Mouse (Mus musculus) kidney, adult 18-20 months (tissue): ENCODE data around the gene Rbm42.

ENCODE experiments used
- DNase-seq: peaks from one replicate; pipeline ENCODE4 v3.0.0; 2021

Rbm42 gene

DNA sequence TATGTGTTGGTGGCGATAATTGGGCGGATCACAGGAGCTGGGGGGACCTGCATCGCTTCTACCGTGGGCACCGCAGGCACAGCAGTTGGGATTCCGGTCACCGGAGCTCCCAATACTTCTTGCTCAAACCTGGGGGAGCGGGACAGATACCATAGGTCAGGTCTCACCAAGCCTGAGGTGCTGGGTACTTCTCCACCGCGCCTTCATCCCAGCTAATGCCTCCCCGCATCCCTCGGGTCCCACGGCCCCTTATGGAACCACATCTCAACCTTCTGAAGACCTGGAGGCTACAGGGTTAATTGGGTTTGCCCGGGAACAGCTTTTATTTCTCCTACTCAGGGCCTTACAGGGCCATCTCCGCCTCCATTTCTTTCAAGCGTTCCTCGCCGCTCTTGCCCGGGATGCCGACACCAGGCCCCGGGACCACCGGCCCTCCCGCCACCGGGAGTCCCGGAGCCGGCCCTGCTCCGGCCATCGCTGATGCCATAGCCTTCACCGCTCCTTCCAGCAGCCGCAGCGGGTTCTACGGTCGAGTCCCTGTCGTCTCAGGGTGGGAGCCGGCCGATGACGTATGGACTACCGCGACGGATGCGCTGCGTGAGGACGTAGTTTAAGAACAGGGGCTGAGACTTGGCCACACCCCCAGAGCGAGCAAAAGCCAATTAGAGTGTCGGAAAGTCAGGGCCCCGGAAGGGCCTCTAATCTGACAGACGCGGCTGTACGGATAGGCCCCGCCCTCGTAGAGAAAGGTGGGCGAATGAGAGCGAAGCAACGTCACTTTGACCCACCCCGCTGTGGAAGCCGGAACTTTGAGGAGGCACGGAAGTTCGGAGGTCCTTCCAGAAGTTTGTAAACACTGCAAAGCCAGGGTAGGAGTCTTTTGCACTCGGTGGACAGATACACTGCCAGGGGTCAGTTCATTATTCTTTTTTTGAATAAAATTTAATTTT lies at the start of gene Rbm42:
TSS of gene Rbm42 (minus strand) at position 727 of the 950 bp plus-strand sequence.
- peak; percentile 97 for DNase-seq

DNA sequence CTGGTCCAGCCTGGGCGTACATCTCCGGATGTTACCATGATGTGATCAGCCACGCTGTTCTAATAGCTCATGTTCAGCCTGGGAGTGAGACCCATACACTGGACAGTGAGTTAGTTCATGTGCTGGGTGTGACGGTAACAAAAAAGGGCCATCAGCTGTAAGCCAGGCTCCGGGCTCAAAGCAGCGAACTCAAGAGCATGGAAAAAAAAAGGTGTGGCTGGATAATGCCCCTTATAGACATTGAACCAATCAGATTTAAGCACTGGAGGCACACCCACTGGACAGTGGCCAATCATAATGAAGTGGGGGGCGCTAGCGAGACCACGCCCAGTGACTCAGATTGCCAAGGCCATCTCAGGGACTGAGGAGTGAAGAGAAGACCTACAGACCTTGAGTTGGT lies 48.5 kb upstream of the Rbm42 start, which contains the start of gene 2200002J24Rik:
TSS of gene 2200002J24Rik (plus strand) at position 338 of the 400 bp plus-strand sequence.
- DNase-seq: no peak

GRCm38 (mm10) chr7:30698101-30698500 lies 48.0 kb upstream of the Rbm42 start:
- no peak for DNase-seq

GRCm38 (mm10) chr7:30688325-30688724 lies 38.2 kb upstream of the Rbm42 start:
- DNase-seq: no peak

DNA sequence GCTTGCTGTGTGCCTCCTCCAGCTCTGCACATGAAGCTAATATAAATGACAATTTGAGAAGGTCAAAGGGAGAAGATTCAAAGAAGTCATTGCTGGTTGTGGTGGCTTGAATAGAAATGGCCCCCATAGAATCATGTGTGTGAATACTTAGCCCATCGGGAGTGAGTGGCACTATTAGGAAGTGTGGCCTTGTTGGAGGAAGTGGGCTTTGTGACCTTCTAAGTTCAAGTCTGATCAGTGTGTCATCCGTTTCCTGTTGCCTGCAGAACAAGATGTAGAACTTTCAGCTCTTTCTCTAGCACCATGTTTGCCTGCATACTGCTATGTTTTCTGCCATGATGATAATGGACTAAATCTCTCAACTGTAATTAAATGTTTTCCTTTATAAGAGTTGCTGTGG lies 33.3 kb upstream of the Rbm42 start:
- no peak for DNase-seq

DNA sequence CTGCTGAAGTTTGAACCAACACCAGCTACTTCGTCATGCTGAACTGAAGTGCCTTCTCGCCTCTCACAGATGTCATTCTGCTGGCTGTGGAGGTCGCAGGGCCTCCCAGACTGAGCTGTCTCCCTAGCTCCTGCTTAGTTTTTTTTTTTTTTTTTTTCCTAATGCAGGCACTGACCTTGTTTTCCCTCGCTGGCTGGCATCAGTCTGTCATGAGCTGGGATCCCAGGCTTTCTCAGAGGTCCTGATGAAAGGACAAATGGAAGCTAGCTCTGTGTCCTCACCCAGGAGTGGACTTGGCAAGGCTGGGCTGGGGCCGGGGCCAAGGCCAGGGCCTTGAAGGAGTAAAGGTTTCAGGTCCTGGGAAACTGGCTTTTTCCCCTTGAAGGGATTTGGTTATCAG lies 31.8 kb upstream of the Rbm42 start:
- DNase-seq: no peak

DNA sequence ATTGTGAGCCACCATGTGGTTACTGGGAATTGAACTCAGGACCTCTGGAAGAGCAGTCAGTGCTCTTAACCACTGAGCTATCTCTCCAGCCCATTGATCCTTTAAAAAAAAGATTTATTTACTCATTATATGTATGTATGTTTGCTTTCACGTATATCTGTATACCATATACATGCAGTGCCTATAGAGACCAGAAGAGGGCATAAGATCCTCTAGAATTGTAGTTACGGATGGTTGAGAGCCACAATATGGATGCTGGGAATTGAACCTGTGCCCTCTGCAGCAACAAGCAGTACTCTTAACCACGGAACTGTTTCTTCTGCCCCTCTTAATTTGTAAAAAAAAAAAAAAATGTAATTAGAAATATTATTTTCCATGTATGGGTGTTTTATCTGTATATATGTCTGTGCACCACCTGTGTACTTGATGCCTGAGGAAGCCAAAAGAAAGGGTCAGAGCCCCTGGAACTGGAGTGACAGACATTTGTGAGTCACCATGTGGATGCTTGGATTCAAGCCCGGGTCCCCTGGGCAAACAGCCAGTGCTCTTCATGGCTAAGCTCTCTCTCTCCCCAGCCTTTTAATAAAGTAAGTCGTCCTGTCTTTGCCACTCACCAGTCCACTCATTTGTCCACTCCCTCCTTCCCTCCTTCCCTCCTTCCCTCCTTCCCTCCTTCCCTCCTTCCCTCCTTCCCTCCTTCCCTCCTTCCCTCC lies 28.3 kb upstream of the Rbm42 start:
- no peak for DNase-seq

- no peak for DNase-seq
Measured at GRCm38 (mm10) chr7:30671480-30671879, 21.4 kb upstream of the Rbm42 start, which contains the start of gene Pmis2. TSS of gene Pmis2 (minus strand) at chr7:30671605.

GRCm38 (mm10) chr7:30669229-30669628 lies 19.1 kb upstream of the Rbm42 start:
- no peak for DNase-seq

- DNase-seq: no peak
Measured at GRCm38 (mm10) chr7:30665321-30665720, 15.2 kb upstream of the Rbm42 start.

GRCm38 (mm10) chr7:30664529-30665200 lies 14.5 kb upstream of the Rbm42 start, which contains the start of gene Haus5:
TSS of gene Haus5 (minus strand) at chr7:30664994.
- DNase-seq: peak; percentile 92

DNA sequence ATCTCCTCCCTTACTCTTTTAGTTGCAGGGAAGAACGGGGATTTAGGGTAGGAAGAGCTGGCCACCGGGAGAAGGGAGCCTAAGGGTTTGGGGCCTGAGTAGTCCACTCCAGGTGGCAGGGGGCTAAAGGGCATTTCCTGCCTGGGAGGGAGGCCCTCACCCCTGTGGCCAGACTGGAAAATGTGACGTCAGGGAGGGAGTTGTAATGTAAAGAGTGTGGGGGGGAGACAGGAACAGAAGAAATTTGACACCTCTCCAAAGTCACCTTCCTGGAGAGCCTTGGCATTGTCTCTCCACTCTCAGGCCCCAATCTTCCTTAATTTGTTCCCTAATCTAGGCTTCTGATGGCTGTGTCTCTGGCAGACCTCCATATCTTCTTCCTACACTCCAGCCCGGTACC lies 11.0 kb downstream of the Rbm42 start:
- DNase-seq: no peak

- DNase-seq: no peak
Measured at GRCm38 (mm10) chr7:30636395-30636794, 13.7 kb downstream of the Rbm42 start.

DNA sequence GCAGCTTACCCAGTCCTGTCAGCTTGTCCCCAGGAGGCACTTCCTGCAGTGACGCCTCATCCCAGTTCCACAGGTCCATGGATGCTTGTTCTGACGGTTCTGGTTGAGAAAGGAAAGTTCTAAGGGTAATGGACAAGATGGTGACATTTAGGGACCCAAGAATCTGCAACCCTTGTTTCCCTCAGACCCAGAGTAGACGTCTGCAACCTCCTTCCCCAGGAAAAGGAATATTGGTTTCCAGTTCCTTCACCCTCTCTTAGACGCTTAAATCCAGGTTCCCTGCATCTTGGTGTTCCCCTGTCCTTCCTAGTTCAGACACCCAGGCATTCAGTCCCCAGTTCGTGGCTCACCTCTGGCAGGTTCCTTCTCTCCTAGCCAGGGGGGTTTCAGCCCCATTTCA lies 14.4 kb downstream of the Rbm42 start, which contains the start of gene Etv2:
TSS of gene Etv2 (minus strand) at position 101 of the 400 bp plus-strand sequence.
- DNase-seq: no peak

DNA sequence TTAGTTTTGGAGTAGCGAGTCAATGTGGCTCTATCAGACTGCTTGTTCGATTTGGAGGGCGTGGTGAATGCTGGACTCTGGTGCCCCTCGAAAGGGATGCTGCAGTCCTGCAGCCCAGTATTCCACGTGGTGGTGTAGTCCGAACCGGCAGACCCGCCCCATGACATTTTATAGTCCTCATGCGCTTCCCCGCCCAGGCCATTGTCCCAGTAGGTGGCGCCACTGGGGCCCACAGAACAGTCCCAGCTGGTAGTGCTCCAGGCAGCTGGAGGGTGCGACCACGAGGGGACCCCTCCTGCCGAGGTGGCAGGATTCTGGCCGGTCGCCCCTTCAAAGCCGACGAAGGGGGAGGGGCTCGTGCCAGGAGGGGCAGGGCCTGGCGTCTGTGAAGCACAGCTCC lies 15.5 kb downstream of the Rbm42 start:
- peak; percentile 40 for DNase-seq

DNA sequence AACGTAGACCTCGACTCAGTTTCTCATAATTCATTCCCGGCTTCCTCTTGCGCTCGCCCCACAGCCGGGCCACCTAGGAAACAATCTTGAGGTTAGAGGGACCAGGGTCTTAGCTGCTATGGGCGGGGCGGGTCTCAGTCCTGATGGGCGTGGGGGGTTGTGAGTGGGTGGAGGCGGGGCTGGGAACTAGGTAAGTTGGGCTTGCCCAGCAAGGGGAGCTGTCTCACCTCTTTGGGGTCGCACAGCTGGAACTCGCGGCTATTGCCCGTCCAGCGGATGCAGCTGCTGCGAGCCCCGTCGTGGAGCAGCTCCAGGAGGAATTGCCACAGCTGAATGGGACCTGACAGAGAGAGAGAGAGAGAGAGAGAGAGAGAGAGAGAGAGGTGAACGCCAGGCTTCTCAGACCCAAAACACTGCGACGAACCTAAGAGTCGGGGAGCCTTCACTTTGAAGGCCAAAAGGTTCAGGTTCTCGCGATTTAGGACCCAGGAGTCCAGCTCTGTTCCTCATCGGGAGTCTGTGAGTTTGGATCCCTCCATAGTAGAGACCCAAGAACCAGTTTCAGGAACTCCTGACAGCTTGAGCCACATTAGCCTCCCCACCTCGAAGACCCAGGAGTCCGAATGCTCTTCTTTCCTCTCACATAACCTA lies 16.2 kb downstream of the Rbm42 start:
- no peak for DNase-seq

- DNase-seq: no peak
Measured at GRCm38 (mm10) chr7:30629013-30629412, 21.1 kb downstream of the Rbm42 start.

- no peak for DNase-seq
Measured at GRCm38 (mm10) chr7:30626647-30627046, 23.5 kb downstream of the Rbm42 start.

DNA sequence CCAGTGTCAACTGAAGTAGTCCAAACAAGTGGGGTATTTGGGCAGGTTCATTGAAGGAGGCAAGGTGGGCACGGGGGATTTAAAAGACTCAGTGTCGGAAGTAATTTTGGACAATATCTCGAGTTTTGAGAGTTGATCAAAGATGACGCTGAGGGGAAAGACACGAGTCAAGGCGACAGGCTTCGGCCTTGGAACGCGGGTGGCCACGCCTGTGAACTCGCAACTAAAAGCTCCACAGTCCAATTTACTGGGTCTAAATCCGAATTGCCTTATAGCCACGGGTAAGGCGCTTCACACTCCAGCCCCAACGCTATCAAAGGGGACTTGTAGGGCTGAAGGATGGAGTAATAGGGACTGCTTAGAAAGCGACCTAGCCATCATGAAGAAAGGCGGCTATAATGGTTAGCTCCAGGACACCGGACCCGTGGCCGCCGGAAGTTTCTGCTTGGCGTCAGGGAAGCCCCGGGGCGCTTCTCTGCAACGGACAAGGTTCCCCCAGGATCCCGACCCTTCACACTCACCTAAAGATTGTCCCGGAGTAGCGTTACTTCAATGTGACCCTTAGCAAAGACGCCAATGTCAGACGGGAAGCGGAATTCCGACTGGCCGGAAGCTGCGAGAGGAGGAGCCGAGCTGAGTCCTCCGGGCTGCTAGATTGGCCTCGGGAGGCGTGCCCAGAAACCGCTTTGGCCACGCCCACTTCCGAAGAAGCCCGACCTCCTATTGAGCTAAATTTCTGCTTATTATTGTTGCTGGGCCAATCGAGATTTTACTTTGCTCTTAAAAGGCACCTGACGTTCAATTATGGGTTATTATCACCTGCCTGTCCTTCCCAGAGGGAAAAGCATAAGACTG lies 24.4 kb downstream of the Rbm42 start, which contains the start of gene Cox6b1:
TSS of gene Cox6b1 (minus strand) at position 622 of the 855 bp plus-strand sequence.
- peak; percentile 88 for DNase-seq

DNA sequence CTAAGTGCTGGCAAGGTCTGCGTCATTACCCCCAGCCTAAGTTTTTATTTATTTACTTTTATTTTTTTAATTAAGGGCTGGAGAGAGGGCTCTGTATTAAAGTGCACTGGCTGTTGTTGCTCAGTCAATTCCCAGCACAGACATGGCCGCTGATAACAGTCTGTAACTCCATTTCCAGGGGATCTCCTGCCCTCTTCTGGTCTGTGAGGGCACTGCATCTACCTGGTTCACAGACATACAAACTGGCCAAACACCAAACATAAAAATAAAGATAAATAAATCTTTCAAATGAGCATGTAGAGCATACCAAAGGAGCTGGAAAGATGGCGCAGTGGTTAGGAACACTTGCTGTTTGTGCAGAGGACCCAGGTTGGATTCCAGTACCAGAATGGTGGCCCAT lies 30.9 kb downstream of the Rbm42 start:
- DNase-seq: peak; percentile 42

GRCm38 (mm10) chr7:30618658-30619057 lies 31.5 kb downstream of the Rbm42 start:
- DNase-seq: no peak
